Mouse (Mus musculus) forebrain, embryonic 13.5 days (tissue): ENCODE measurements at regions not wholly inside any gene's neighbourhood (a gene's known extent, or its start where the extent isn't known, plus 50 kb on each side); places are given as distances from the start of the nearest gene placed in this dataset.

ENCODE experiments used
- ATAC-seq: fragments of 200-750 bp; cut with Nextera tagmentation; 2 replicates; pipeline ENCODE4 v1.8.0; 2017
- H3K27ac ChIP-seq: fragments of 300-500 bp; sonication (generic); 2 replicates; pipeline ENCODE4 v1.5.1; 2015; ENCODE audit warnings: inconsistent platforms, mild to moderate bottlenecking, moderate library complexity
- H3K27me3 ChIP-seq: fragments of 300-500 bp; sonication (generic); 2 replicates; pipeline ENCODE4 v1.6.1; 2015; ENCODE audit warnings: mild to moderate bottlenecking, inconsistent platforms
- H3K36me3 ChIP-seq: fragments of 300-500 bp; sonication (generic); 2 replicates; pipeline ENCODE4 v1.6.1; 2015; ENCODE audit warnings: mild to moderate bottlenecking, inconsistent platforms; ENCODE audit not compliant: poor library complexity, severe bottlenecking
- H3K4me1 ChIP-seq: fragments of 300-500 bp; sonication (generic); 2 replicates; pipeline ENCODE4 v1.6.1; 2015; ENCODE audit warnings: inconsistent platforms
- H3K4me2 ChIP-seq: fragments of 300-500 bp; sonication (generic); 2 replicates; pipeline ENCODE4 v1.6.1; 2015; ENCODE audit warnings: inconsistent platforms, mild to moderate bottlenecking, moderate library complexity
- H3K4me3 ChIP-seq: fragments of 300-500 bp; sonication (generic); 2 replicates; pipeline ENCODE4 v1.5.1; 2015; ENCODE audit warnings: mild to moderate bottlenecking, inconsistent platforms
- H3K9ac ChIP-seq: fragments of 300-500 bp; sonication (generic); 2 replicates; pipeline ENCODE4 v1.6.1; 2015; ENCODE audit warnings: mild to moderate bottlenecking, inconsistent platforms
- H3K9me3 ChIP-seq: fragments of 300-500 bp; sonication (generic); replicated peaks from 2 replicates; pipeline ENCODE4 v1.6.1; 2016; ENCODE audit warnings: inconsistent platforms
- WGBS: fragments of 180-500 bp; shearing (Covaris S2); methylation state at CpG from one replicate; pipeline ENCODE4 v1.1.7; 2015; 5-methylcytosine and 5-hydroxymethylcytosine counted together

DNA sequence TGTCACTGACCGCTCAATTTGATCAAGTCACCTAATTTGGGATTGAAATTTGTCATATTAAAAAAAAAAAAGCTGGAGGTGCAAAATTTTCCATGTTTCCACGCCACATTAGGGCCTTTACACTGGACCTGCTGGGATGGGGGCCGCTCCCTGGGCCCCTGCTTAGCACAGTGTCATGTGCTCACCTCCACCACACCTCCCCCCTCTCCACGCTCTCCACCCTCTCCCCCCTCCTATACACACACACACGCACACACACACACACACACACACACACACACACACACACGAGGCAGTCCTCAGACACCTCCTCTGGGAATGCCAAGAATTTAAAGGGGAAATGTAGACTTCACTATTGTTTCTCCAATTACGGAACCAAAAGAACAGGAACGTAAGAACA is 156.8 kb upstream of the Arid2 start:
- H3K9ac ChIP-seq, result no peak overlapping the region
- no peak for ATAC-seq
- no peaks in the 10 kb centered on the region for H3K9me3 ChIP-seq
- no peaks in the 10 kb centered on the region for H3K27me3 ChIP-seq
- no peaks in the 10 kb centered on the region for H3K36me3 ChIP-seq
- no peak overlapping the region for H3K4me2 ChIP-seq
- H3K27ac ChIP-seq, result no peak overlapping the region
- peaks cover 21% of the 10 kb centered on the region for H3K4me1 ChIP-seq
- WGBS, result 72% methylated on average over 8 of the region's 8 CpGs
- no peak overlapping the region for H3K4me3 ChIP-seq

DNA sequence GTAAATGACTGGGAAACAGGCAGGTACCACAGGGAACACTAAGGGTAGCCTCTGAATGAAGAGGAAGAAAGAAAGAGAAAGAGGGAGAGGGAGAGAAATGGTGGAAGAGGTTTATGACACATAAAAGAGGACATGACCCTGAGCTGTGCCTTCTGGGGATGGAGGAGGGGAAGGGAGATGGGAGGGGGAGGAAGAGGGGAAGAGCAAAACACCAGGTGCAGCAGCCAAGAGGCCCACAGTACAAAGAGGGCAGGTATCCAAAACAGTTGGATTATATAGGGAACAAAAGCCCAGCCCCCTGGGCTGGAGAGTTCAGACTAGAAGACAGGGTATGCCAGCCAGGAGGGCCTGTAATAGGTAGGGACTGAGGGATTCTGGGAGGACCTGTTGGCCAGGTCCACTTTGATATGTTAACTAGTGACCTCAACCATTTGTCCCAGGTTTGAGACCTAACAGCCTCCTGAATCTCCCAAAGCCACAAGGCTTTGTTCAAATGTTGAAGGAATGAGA is 155.7 kb upstream of the Arid2 start:
- no peak overlapping the region for H3K27ac ChIP-seq
- no peaks in the 10 kb centered on the region for H3K27me3 ChIP-seq
- H3K9me3 ChIP-seq, result no peaks in the 10 kb centered on the region
- peaks cover 21% of the 10 kb centered on the region for H3K4me1 ChIP-seq
- H3K9ac ChIP-seq, result no peak overlapping the region
- no peaks in the 10 kb centered on the region for H3K36me3 ChIP-seq
- H3K4me3 ChIP-seq, result no peak overlapping the region
- ATAC-seq, result no peak
- H3K4me2 ChIP-seq, result no peak overlapping the region

DNA sequence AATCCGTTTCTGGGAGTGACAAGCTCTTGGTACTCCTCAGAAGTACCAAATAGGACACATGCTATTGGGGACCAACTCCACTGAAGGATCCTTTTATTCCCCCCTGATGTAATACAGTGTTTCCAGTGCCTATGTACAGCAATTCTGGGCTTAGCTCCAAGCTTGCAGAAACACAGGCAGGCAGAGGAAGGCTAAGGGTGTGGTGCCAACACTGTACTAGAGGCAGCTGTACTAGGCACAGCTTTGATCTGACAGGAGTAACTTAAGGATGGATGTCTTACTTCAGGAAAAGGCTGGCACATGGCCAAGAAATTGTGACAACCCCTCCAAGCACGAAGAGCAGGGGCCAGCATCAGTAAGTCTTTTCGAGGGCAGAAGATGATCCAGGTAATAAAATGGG is 154.7 kb upstream of the Arid2 start:
- H3K4me3 ChIP-seq, result no peak overlapping the region
- H3K9me3 ChIP-seq, result no peaks in the 10 kb centered on the region
- no peak overlapping the region for H3K4me2 ChIP-seq
- H3K27me3 ChIP-seq, result no peaks in the 10 kb centered on the region
- ATAC-seq, result peak; percentile 83
- 52% methylated on average over 3 of the region's 3 CpGs for WGBS
- no peaks in the 10 kb centered on the region for H3K36me3 ChIP-seq
- no peak overlapping the region for H3K27ac ChIP-seq
- H3K9ac ChIP-seq, result no peak overlapping the region
- H3K4me1 ChIP-seq, result peaks cover 21% of the 10 kb centered on the region

DNA sequence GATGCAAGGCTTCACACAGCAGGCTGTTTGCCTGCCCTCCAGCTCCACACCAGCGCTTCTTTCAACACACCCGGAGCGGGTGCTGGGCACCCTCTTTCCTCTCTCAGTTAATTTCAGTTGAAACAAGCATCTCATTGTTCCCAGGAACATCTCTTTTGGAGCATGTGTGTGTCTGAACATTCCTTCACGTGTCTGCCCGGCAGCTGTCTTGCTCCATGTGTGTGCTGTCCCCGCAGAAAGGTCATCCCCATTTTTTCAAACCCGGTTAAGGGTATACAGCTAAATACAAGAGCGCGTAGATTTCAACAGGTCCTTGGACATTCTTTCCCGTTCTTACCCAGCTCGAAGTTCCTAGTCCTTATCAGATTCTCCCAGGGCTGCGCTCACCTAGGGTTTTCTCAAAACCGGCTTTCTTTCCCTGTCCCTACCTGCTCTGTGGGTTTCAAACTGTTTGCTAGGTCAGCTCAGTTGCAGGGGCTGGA is 152.0 kb upstream of the Arid2 start:
- H3K4me2 ChIP-seq, result peak overlapping the region; percentile 4; the same call in 1 of the 2 replicates
- H3K4me3 ChIP-seq, result no peak overlapping the region
- WGBS, result 20% methylated on average over 13 of the region's 13 CpGs
- no peak overlapping the region for H3K27ac ChIP-seq
- no peak for ATAC-seq
- H3K36me3 ChIP-seq, result no peaks in the 10 kb centered on the region
- no peak overlapping the region for H3K9ac ChIP-seq
- H3K27me3 ChIP-seq, result no peaks in the 10 kb centered on the region
- no peaks in the 10 kb centered on the region for H3K9me3 ChIP-seq
- H3K4me1 ChIP-seq, result peaks cover 21% of the 10 kb centered on the region

DNA sequence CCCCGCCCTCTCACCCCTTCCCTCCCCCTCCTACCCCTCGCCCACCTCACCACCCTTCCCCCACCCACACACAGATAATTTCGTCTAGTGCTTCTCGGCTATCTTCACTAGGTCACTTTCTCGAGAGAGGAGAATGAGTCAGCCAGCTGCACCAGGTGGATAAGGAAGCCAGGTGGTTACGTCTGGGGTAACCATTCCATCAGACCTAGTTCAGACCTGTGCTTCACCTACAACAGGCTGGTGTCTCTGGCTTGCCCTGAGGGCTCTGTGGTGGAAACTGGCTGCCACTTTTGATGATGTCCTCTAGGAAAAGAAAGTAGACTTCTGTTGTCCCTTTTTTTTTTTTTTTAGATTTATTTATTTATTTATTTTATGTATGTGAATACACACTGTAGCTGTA is 151.5 kb upstream of the Arid2 start:
- no peaks in the 10 kb centered on the region for H3K36me3 ChIP-seq
- H3K27me3 ChIP-seq, result no peaks in the 10 kb centered on the region
- H3K4me1 ChIP-seq, result peaks cover 21% of the 10 kb centered on the region
- H3K9ac ChIP-seq, result no peak overlapping the region
- no peaks in the 10 kb centered on the region for H3K9me3 ChIP-seq
- WGBS, result 59% methylated on average over 6 of the region's 6 CpGs
- no peak overlapping the region for H3K4me3 ChIP-seq
- H3K4me2 ChIP-seq, result no peak overlapping the region
- ATAC-seq, result no peak
- no peak overlapping the region for H3K27ac ChIP-seq

DNA sequence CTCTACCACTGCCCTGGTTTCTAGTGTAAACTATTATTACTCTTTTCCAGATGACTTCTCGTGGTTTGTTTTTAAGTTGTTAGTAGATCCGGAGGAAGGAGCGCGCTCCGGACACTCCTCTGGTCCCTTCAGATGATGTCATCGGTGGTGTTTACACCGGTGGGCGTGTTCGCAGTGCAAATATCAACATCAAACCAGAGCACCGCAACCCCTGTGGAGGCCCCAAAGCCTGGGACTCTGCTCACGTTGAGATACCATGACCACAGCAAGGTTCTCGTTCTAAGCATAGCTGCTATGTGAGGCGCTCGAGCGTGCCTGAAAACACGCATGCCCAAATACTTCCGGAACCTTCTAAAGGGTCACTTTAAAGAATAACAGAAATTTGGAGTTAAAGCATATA is 149.8 kb upstream of the Arid2 start:
- WGBS, result 93% methylated on average over 17 of the region's 17 CpGs
- Histone ChIP-seq H3K9me3 (no peaks in the 10 kb centered on the region), H3K4me1 (peaks cover 12% of the 10 kb centered on the region; the same call in 1 of the 2 replicates), H3K4me3 (no peak overlapping the region), H3K27ac (no peak overlapping the region), H3K36me3 (no peaks in the 10 kb centered on the region), H3K27me3 (no peaks in the 10 kb centered on the region), H3K4me2 (no peak overlapping the region), H3K9ac (no peak overlapping the region)
- ATAC-seq, result no peak

DNA sequence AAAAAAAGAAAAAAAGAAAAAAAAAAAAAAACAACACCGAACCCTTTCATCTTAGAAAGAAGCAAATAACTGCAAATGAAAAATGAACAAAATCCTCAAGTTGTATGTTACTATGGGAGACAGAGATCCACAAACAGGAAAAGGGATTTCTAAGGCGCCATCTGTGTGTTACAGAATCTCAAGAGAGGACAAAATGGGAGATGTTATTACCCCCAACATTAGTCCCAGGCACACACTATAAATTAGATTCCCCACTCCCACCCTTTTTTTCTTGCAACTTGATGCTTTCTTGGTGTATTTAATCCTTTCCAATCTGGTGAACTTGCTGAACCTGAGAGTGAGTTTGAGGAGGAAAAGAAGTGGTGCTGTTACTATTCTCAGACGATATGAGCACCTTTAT is 149.4 kb upstream of the Arid2 start:
- Histone ChIP-seq H3K9ac (no peak overlapping the region), H3K36me3 (no peaks in the 10 kb centered on the region), H3K27me3 (no peaks in the 10 kb centered on the region), H3K4me1 (peaks cover 8% of the 10 kb centered on the region; the same call in 1 of the 2 replicates), H3K9me3 (no peaks in the 10 kb centered on the region), H3K27ac (no peak overlapping the region), H3K4me2 (no peak overlapping the region), H3K4me3 (no peak overlapping the region)
- ATAC-seq, result no peak
- 92% methylated on average over 3 of the region's 3 CpGs for WGBS

DNA sequence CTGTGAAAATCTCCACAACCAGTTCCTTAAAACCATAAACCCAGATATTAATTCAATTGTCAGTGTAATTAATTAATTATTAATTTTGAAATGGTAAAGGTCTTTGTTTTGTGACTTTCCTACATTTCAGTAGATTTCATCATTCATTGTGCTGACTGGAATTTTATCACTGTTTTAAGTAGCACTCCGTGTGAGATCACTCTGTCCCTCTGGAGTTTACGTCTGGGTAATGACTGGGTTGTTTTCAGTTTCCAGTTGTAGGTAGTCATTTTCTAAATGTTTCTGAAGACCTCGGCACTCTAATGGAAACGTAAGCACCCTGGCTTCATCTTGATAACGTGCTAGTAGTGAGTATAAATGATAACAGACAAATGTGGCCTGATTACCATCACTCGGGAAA is 133.8 kb upstream of the Arid2 start:
- no peak for ATAC-seq
- no peaks in the 10 kb centered on the region for H3K9me3 ChIP-seq
- WGBS, result 75% methylated on average over 6 of the region's 6 CpGs

DNA sequence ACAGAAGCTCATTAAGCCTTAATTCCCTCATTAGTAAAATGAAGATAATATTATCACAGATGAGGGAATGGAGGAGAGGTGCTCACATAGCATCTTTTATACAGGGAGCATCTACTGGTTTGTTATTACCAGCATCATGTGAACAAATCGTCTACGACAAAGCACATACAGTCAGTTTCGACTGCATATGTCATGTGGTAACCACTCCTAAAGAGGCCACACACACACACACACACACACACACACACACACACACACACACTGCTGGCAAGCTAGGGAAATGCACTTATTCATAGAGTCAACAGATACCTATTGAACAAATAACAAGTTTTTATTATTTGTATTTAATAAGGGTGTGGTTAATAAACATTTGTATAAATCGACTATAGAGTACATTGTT is 129.0 kb upstream of the Arid2 start:
- WGBS, result 95% methylated on average over 4 of the region's 4 CpGs
- Histone ChIP-seq H3K4me3 (no peak overlapping the region), H3K36me3 (no peaks in the 10 kb centered on the region), H3K4me2 (no peak overlapping the region), H3K27ac (no peak overlapping the region), H3K27me3 (no peaks in the 10 kb centered on the region), H3K9ac (no peak overlapping the region), H3K4me1 (no peaks in the 10 kb centered on the region), H3K9me3 (no peaks in the 10 kb centered on the region)
- no peak for ATAC-seq

More for the DNA sequence above, 133.8 kb upstream of the Arid2 start:
- Histone ChIP-seq H3K27ac (no peak overlapping the region), H3K4me1 (no peaks in the 10 kb centered on the region), H3K9ac (no peak overlapping the region), H3K4me3 (no peak overlapping the region), H3K4me2 (no peak overlapping the region), H3K27me3 (no peaks in the 10 kb centered on the region), H3K36me3 (no peaks in the 10 kb centered on the region)

DNA sequence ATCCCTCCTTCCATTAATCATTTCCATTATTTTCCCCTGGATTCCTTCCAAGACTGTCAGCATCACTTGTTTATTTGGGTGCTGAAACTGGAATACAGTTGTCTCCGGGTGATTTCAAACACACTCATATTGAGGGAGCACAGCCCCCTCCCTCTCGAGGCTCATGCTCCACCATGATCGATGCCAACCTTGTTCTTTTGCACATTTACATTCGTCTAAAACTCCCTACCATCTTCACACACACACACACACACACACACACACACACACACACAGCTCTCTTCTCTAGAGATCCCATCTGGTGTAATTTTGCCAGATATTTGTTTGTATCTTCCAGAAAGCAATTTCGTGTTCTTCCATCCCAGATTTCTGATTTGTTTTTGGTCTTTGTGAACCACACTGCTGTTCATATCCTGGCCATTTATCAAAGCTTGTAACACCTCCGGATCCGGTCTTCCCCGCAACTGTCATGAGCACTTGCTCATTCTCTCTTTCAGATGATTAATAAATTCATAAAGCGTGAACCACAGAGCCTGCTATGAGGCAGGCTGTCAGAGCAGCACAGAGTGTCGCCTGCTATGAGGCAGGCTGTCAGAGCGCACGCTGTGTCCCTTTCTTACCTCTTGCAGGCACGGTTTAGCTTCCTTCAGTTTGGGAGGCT is 122.4 kb upstream of the Arid2 start:
- WGBS, result 65% methylated on average over 13 of the region's 13 CpGs

DNA sequence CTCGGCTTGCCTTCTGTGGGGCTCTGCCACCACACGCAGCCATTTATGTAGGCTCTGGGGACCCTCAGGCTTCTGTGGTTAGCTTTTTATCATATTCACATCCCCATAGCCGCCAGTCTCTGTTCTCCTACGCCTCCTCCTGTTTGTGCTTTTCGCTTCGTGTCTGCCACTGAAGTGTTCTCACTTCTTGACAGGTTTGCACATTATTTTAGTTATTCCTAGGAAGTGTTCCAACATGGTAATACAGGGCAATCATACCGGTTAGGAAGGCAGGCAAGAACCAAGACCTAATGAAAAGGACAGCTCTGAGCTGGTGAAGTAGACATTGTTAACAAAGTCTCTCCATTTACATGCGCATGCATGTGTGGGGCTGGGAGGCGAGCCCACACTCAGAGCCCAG is 120.1 kb upstream of the Arid2 start:
- 75% methylated on average over 9 of the region's 9 CpGs for WGBS
- ATAC-seq, result no peak
- Histone ChIP-seq H3K4me3 (no peak overlapping the region), H3K4me1 (peaks cover 17% of the 10 kb centered on the region), H3K4me2 (no peak overlapping the region), H3K36me3 (no peaks in the 10 kb centered on the region), H3K27me3 (peaks cover 6% of the 10 kb centered on the region; the same call in 1 of the 2 replicates), H3K9ac (no peak overlapping the region), H3K9me3 (no peaks in the 10 kb centered on the region), H3K27ac (no peak overlapping the region)

More for the DNA sequence above, 122.4 kb upstream of the Arid2 start:
- H3K27me3 ChIP-seq, result peaks cover 2% of the 10 kb centered on the region; the same call in 1 of the 2 replicates
- peak overlapping the region; percentile 10; the same call in 1 of the 2 replicates for H3K4me2 ChIP-seq
- no peak overlapping the region for H3K9ac ChIP-seq
- H3K36me3 ChIP-seq, result no peaks in the 10 kb centered on the region
- peak; percentile 80 for ATAC-seq
- H3K4me1 ChIP-seq, result peaks cover 10% of the 10 kb centered on the region
- H3K9me3 ChIP-seq, result no peaks in the 10 kb centered on the region
- no peak overlapping the region for H3K4me3 ChIP-seq
- H3K27ac ChIP-seq, result peak overlapping the region; percentile 77

DNA sequence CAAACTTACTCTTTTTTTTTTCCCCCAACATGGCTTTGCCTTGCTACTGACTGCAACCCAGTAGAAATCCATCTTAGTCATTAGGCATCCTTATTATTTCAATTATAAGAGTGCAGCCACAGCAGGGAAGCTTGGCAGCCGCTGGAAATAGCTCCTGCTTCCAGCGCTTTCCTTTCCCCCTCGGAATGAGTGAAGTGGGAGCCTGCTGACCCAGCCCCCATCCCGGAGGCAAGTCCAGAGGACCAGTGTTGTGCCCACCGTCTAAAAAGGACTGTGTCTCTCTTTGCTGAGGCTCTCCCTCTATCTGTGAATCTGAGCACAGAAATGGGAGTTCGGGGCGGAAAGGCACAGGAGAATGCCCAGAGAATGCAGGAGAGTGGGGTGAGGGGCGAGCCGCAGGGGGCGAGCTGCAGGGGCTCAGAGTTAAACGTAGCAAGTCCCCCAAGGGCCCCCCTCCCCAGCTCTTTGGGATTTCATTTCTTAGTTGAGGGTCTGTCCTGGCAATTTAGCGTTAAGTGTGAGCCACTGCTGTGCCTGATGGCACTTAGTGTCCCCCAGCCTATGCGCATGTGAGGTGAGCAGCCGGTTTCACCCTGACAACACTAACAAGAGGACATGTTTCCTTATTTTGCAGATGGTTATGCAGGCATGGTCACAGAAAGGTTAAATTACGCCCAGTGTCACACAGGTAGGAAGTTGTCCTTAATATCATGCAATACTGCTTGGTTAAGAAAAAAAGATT is 117.4 kb upstream of the Arid2 start:
- H3K9ac ChIP-seq, result no peak overlapping the region
- 0 out of 2 replicates have a peak, but pooled peaks have one; percentile 41 for ATAC-seq
- H3K27me3 ChIP-seq, result peaks cover 6% of the 10 kb centered on the region; the same call in 1 of the 2 replicates
- no peak overlapping the region for H3K27ac ChIP-seq
- WGBS, result 10% methylated on average over 15 of the region's 15 CpGs
- H3K4me2 ChIP-seq, result peak overlapping the region; percentile 48
- H3K4me3 ChIP-seq, result peak overlapping the region; percentile 16; the same call in 1 of the 2 replicates
- H3K4me1 ChIP-seq, result peaks cover 17% of the 10 kb centered on the region
- H3K9me3 ChIP-seq, result no peaks in the 10 kb centered on the region
- no peaks in the 10 kb centered on the region for H3K36me3 ChIP-seq
